Mouse (Mus musculus) liver, embryonic 14.5 days (tissue): ENCODE measurements around the gene Adgrl2. TPM values are rescaled to one million over a fixed set of nuclear protein-coding genes. Genes with fewer than 3 reads are reported as not detected.

Experiments
- ATAC-seq: fragments of 200-750 bp; cut with Nextera tagmentation; 2 replicates; pipeline ENCODE4 v1.8.0; 2017; ENCODE audit warnings: moderate number of reproducible peaks, mild to moderate bottlenecking, moderate library complexity; ENCODE audit not compliant: insufficient read depth
- DNase-seq, 3 experiments: peaks; one replicate each; pipeline ENCODE4 v3.0.0-alpha.2; 2012 to 2013; ENCODE audit warnings: low read depth in 3 of 3, low spot score in 3 of 3
- H3K27ac ChIP-seq: fragments of 300-500 bp; sonication (generic); 2 replicates; pipeline ENCODE4 v1.5.1; 2014; ENCODE audit warnings: moderate library complexity, mild to moderate bottlenecking, control low read depth, inconsistent platforms
- H3K27me3 ChIP-seq: fragments of 300-500 bp; sonication (generic); 2 replicates; pipeline ENCODE4 v1.6.1; 2014; ENCODE audit warnings: mild to moderate bottlenecking, low read length, moderate library complexity; ENCODE audit not compliant: control insufficient read depth, insufficient read depth
- H3K36me3 ChIP-seq: fragments of 300-500 bp; sonication (generic); replicated peaks from 2 replicates; pipeline ENCODE4 v1.6.1; 2014; ENCODE audit warnings: low read depth; ENCODE audit not compliant: control insufficient read depth, insufficient read depth
- H3K4me1 ChIP-seq, 2 experiments: fragments of 200-500 bp in 1 of 2; fragments of 300-500 bp in 1 of 2; sonication (generic) in 1 of 2; replicated peaks; 2 replicates each; pipeline ENCODE4 v1.6.1; 2012 to 2014; ENCODE audit warnings: antibody characterized with exemption in 1 of 2, inconsistent platforms in 1 of 2, low read length in 1 of 2; ENCODE audit not compliant: control insufficient read depth in 2 of 2, insufficient read depth in 2 of 2
- H3K4me2 ChIP-seq: fragments of 300-500 bp; sonication (generic); 2 replicates; pipeline ENCODE4 v1.6.1; 2014; ENCODE audit warnings: low read depth, mild to moderate bottlenecking, control low read depth, moderate library complexity
- H3K4me3 ChIP-seq, 2 experiments: fragments of 200-500 bp in 1 of 2; fragments of 300-500 bp in 1 of 2; sonication (generic) in 1 of 2; 2 replicates each; pipeline ENCODE4 v1.5.1; 2012 to 2014; ENCODE audit warnings: low read depth in 2 of 2, low read length in 2 of 2, mild to moderate bottlenecking in 2 of 2, control low read depth in 1 of 2, inconsistent platforms in 1 of 2, moderate library complexity in 1 of 2; ENCODE audit not compliant: insufficient read depth in 1 of 2
- H3K9ac ChIP-seq: fragments of 300-500 bp; sonication (generic); replicated peaks from 2 replicates; pipeline ENCODE4 v1.6.1; 2014; ENCODE audit warnings: mild to moderate bottlenecking, control low read depth, moderate library complexity
- H3K9me3 ChIP-seq: fragments of 300-500 bp; sonication (generic); 2 replicates; pipeline ENCODE4 v1.6.1; 2016; ENCODE audit warnings: low read length, mixed read lengths; ENCODE audit not compliant: control insufficient read depth
- CTCF ChIP-seq: IDR thresholded peaks from 2 replicates; pipeline ENCODE4 v1.5.1; 2016; ENCODE audit warnings: antibody characterized with exemption, low read depth, control low read depth
- EP300 ChIP-seq: IDR thresholded peaks from 2 replicates; pipeline ENCODE4 v1.6.1; 2016; ENCODE audit warnings: antibody characterized with exemption, low read depth
- WGBS: fragments of 180-500 bp; shearing (Covaris S2); extraction: QIAGEN DNeasy Blood & Tissue Kit; methylation state at CpG from one replicate; pipeline ENCODE4 v1.1.7; 2014; ENCODE audit not compliant: insufficient replicate concordance; 5-methylcytosine and 5-hydroxymethylcytosine counted together
- polyA plus RNA-seq, 2 experiments: library from polyadenylated mRNA; depleted of rRNA in 1 of 2; stranded (reverse) in 1 of 2; unstranded in 1 of 2; fragments of >200 nt; fragmentation: Nextera tagmentation in 1 of 2; extraction: Ambion mirVana in 1 of 2; gene quantifications; 2 replicates each; pipeline versions ENCODE4 v1.2.1 to v1.2.3; 2012 to 2014

Gene Adgrl2
- polyA plus RNA-seq, 2 experiments = 3.2 to 3.8 TPM

DNA sequence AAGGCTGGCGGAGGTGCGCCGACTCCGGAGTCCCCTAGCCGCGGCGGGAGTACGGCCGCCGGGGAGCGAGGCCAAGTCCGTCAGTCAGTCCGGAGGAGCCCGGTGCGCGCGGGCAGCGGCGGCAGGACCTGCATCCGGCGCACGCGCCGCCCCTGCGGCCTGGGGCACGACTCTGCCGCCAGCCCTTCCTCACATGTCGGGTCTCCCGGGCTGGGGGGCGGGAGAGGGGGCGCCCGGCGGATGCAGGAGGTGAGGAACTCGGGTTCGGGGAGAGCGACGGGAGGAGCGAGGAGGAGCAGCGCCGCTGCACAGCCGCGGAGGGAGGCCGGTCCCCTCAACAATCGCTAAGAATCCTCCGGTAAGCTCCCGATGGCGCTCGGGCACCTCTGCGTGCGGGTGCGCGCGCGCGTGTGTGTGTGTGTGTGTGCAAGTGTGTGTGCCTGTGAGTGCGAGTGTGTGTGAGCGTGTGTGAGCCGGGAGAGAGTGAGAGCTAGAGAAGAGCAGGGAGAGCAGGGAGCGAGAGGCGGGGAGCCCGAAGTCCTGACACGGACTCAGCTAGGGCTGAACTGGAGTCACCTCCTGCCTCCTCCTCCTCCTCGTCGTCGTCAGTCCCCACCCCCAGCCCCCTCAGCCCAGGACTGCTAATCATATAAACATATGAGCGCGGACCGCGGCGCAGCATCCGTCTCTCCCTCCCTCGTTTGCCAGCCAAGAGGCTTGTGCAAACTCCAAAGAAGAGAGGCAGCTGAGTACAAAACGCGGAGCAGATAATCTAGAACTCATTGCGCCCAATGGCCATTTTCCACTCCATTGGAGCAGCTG, 1.1 kb downstream of the Adgrl2 start:
- Histone ChIP-seq H3K9me3 (no peaks in the 10 kb centered on the region), H3K36me3 (no peaks in the 10 kb centered on the region), H3K27me3 (peaks cover 54% of the 10 kb centered on the region), H3K9ac (peak overlapping the region; percentile 34), H3K4me2 (peak overlapping the region; percentile 69), H3K27ac (peak overlapping the region; percentile 31; the same call in 1 of the 2 replicates), H3K4me3 (peak overlapping the region; percentile 59 to 62), H3K4me1 (no peaks in the 10 kb centered on the region; a peak in 1 of 4 replicates)
- no peak for TF ChIP-seq CTCF
- no peak for TF ChIP-seq EP300
- WGBS = under 1% methylated on average over 59 of the region's 75 CpGs
- peak; percentile 81 for ATAC-seq
- peak in 2 of 3 experiments; percentile 30 to 39 for DNase-seq

DNA sequence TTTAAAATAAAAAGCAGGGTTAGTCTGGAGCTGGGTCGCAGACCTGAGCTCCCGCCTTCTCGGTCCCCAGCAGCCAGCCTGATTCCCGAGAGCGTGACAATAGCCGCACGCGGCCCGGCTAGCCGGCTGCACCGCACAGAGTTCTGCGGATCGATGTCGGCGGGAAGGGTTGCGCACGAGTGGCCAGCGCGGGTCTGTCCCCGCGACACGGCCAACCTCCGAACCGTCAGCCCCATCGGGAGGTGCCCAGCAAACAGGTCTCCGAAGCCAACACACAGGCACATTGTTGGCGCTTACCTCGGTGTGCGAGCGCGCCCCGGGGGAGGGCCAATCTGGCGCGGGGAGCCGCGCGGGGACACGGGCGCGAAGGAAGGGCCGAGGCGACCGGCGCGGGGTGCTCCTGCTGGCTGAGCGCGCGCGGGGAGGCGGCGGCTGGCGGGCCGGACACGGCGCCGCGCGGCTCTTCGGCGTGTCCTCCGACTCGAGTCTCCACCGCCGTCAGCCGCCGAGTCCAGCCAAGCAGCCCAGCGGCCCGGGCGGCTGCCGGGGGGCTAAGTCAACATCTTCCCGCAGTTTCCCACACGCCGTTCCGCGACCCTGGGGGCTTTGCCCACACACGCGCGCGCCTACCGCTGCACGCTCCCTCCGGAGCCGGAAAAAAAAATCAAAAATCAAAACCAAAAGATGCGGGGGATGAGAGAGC, 1.9 kb downstream of the Adgrl2 start:
- under 1% methylated on average over 83 of the region's 84 CpGs for WGBS
- Histone ChIP-seq H3K9me3 (no peaks in the 10 kb centered on the region), H3K4me2 (peak overlapping the region; percentile 69), H3K36me3 (no peaks in the 10 kb centered on the region), H3K27ac (no peak overlapping the region), H3K27me3 (peaks cover 54% of the 10 kb centered on the region), H3K9ac (peak overlapping the region; percentile 34), H3K4me1 (no peaks in the 10 kb centered on the region; a peak in 1 of 4 replicates), H3K4me3 (peak overlapping the region; percentile 59 to 62)
- ATAC-seq (0 out of 2 replicates have a peak, but pooled peaks have one; percentile 12), DNase-seq (no peak)
- TF ChIP-seq EP300 (no peak), CTCF (no peak)

DNA sequence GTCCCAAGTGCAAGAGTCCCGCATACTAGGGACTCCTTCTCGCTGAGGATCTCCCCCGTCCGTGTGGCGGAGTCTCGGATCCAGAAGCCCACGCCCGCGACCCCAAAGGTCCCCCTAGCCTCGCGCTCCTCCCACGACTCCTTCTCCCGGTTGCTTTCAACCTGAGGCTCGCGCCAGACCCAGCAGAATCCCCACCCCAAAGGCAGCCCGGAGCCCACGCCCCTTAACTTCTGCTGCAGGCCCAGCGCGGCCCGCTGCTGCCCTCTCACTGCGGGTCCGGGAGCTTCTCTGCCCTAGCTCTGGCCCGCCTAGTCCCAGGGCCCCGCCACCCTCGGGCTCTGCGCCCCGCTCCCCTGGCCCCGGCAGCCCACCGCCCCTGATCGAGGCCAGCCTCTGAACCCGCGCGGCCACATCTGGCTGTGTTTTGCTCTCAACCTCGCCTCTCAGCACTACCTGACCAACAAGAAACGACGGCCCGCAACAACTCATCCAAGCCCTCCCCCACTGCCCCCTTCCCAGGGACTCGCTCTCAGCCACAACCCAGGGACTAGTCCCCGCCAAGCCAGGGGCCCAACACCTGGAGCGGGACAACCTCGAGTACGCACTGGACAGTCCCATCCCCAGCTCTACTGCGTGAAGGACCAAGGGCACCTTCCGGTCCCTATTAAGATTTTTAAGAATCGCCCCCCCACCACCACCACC, 2.6 kb downstream of the Adgrl2 start:
- H3K4me3 ChIP-seq = peak overlapping the region; percentile 59 to 62

DNA sequence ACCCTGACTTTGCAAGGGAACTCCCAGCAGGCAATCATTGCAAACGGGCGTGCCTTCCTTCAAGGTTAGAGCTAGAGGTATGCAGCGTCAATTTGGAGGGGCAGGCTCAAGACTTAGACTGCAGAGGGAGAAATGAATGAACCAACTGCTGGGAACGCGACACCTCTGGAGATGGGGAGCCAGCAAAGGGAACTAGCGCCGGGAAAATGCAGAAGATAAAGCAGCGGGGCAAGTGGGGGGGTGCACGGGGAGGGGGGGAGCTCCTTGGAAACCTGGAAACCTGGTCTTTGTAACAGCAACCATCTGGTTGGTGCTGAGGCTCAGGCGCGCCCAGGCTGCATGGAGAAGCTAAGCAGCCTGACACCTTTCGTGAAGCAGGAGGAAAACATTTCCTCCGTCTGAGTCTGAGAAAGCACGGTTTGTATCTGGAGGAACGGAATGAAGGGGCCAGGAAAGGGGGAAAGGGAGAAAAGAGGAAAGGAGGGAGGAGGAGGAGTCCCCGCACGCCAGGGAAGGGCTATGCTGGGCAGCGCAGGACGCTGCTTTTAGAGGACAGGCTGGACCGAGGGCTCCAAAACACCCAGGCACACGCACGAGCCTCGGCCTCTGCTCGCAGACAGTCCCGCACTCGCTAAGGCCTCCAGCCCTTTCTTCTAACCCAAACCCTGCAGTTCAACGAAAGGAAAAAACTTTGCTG, 3.3 kb downstream of the Adgrl2 start:
- Histone ChIP-seq H3K9ac (no peak overlapping the region), H3K9me3 (no peaks in the 10 kb centered on the region), H3K4me3 (peak overlapping the region; percentile 52 to 62), H3K4me2 (peak overlapping the region; percentile 69), H3K36me3 (no peaks in the 10 kb centered on the region), H3K4me1 (no peaks in the 10 kb centered on the region; a peak in 1 of 4 replicates), H3K27ac (no peak overlapping the region), H3K27me3 (peaks cover 54% of the 10 kb centered on the region)
- TF ChIP-seq CTCF (no peak), EP300 (no peak)
- DNase-seq (no peak), ATAC-seq (no peak)
- under 1% methylated on average over 27 of the region's 27 CpGs for WGBS

More for the DNA sequence above, 2.6 kb downstream of the Adgrl2 start:
- no peak overlapping the region for H3K27ac ChIP-seq
- DNase-seq = peak in 1 of 3 experiments; percentile 20
- H3K4me1 ChIP-seq = no peaks in the 10 kb centered on the region; a peak in 1 of 4 replicates
- H3K4me2 ChIP-seq = peak overlapping the region; percentile 69
- ATAC-seq = peak; percentile 24; the same call in 1 of the 2 replicates
- no peaks in the 10 kb centered on the region for H3K36me3 ChIP-seq
- WGBS = under 1% methylated on average over 45 of the region's 45 CpGs
- H3K27me3 ChIP-seq = peaks cover 54% of the 10 kb centered on the region
- peak overlapping the region; percentile 27 for H3K9ac ChIP-seq
- H3K9me3 ChIP-seq = no peaks in the 10 kb centered on the region
- TF ChIP-seq CTCF = peak; percentile 65
- no peak for TF ChIP-seq EP300
